Mouse (Mus musculus) C2C12 (cell line): ENCODE data around the gene Cftr.

Experiments
- CTCF ChIP-seq: IDR thresholded peaks from one replicate; pipeline ENCODE4 v1.5.1; 2011; ENCODE audit not compliant: control insufficient read depth, insufficient read depth, insufficient read length
- MAX ChIP-seq: IDR thresholded peaks from one replicate; pipeline ENCODE4 v1.6.1; 2011; ENCODE audit warnings: mild to moderate bottlenecking, control low read depth
- MYOD1 ChIP-seq: IDR thresholded peaks from one replicate; pipeline ENCODE4 v1.6.1; 2011; ENCODE audit warnings: low read depth; ENCODE audit not compliant: control insufficient read depth, insufficient read length
- MYOG ChIP-seq: IDR thresholded peaks from one replicate; pipeline ENCODE4 v1.6.1; 2011; ENCODE audit not compliant: control insufficient read depth, insufficient read length; ENCODE audit errors: extremely low read depth
- USF1 ChIP-seq: IDR thresholded peaks from one replicate; pipeline ENCODE4 v1.6.1; 2011; ENCODE audit warnings: low read depth, mild to moderate bottlenecking, control low read depth, moderate library complexity

- TF ChIP-seq CTCF = no peak
- no peak for TF ChIP-seq USF1
- no peak for TF ChIP-seq MYOD1
- TF ChIP-seq MAX = no peak
- TF ChIP-seq MYOG = no peak
Observed at GRCm38 (mm10) chr6:18247891-18248463, 77.5 kb downstream of the Cftr start.
